Mouse (Mus musculus) C2C12 (cell line): ENCODE data around the gene Pcna. TPM values are rescaled to one million over a fixed set of nuclear protein-coding genes. Genes with fewer than 3 reads are reported as not detected.

Experiments
- H3K27me3 ChIP-seq: one replicate; pipeline ENCODE4 v1.6.1; 2011; ENCODE audit not compliant: control insufficient read depth, insufficient read depth, insufficient read length
- H3K36me3 ChIP-seq: one replicate; pipeline ENCODE4 v1.6.1; 2011; ENCODE audit not compliant: control insufficient read depth, insufficient read depth
- H3K4me3 ChIP-seq: one replicate; pipeline ENCODE4 v1.5.1; 2011; ENCODE audit warnings: mild to moderate bottlenecking, control low read depth; ENCODE audit not compliant: poor library complexity, insufficient read depth, severe bottlenecking
- H3K79me2 ChIP-seq: one replicate; pipeline ENCODE4 v1.6.1; 2011; ENCODE audit not compliant: control insufficient read depth, insufficient read depth
- H3K79me3 ChIP-seq: one replicate; pipeline ENCODE4 v1.6.1; 2011; ENCODE audit warnings: low read depth, control low read depth
- H3ac ChIP-seq: one replicate; pipeline ENCODE3; 2011; ENCODE audit warnings: low read depth; ENCODE audit not compliant: control insufficient read depth, insufficient read length
- CEBPB ChIP-seq: IDR thresholded peaks from one replicate; pipeline ENCODE4 v1.6.1; 2011; ENCODE audit warnings: low read depth, mild to moderate bottlenecking, control low read depth, moderate library complexity
- CTCF ChIP-seq: IDR thresholded peaks from one replicate; pipeline ENCODE4 v1.5.1; 2011; ENCODE audit not compliant: control insufficient read depth, insufficient read depth, insufficient read length
- FOSL1 ChIP-seq: IDR thresholded peaks from one replicate; pipeline ENCODE4 v1.8.0; 2011; ENCODE audit warnings: mild to moderate bottlenecking, low read length; ENCODE audit not compliant: poor library complexity, insufficient read depth, severe bottlenecking
- MAX ChIP-seq: IDR thresholded peaks from one replicate; pipeline ENCODE4 v1.6.1; 2011; ENCODE audit warnings: mild to moderate bottlenecking, control low read depth
- MYOD1 ChIP-seq: IDR thresholded peaks from one replicate; pipeline ENCODE4 v1.6.1; 2011; ENCODE audit warnings: low read depth; ENCODE audit not compliant: control insufficient read depth, insufficient read length
- MYOG ChIP-seq: IDR thresholded peaks from one replicate; pipeline ENCODE4 v1.6.1; 2011; ENCODE audit not compliant: control insufficient read depth, insufficient read length; ENCODE audit errors: extremely low read depth
- USF1 ChIP-seq: IDR thresholded peaks from one replicate; pipeline ENCODE4 v1.6.1; 2011; ENCODE audit warnings: low read depth, mild to moderate bottlenecking, control low read depth, moderate library complexity
- polyA plus RNA-seq: library from polyadenylated mRNA; unstranded; fragments of >200 nt; fragmentation: generic; extraction: Trizol; gene quantifications from one replicate; pipeline ENCODE4 v1.2.1, GENCODE M21; 2012; ENCODE audit warnings: missing spikeins

The Pcna gene
- polyA plus RNA-seq, 1 experiment: 228 TPM

GRCm38 (mm10) chr2:132233985-132234765, 18.9 kb downstream of the Pcna start:
- Histone ChIP-seq H3K4me3 (no peak overlapping the region), H3K36me3 (peaks cover 4% of the 10 kb centered on the region), H3K27me3 (no peaks in the 10 kb centered on the region), H3K79me3 (no peaks in the 10 kb centered on the region), H3K79me2 (no peaks in the 10 kb centered on the region), H3ac (no peak overlapping the region)
- TF ChIP-seq CEBPB: no peak
- no peak for TF ChIP-seq MAX
- no peak for TF ChIP-seq MYOG
- TF ChIP-seq MYOD1: no peak
- no peak for TF ChIP-seq USF1
- TF ChIP-seq FOSL1: no peak
- TF ChIP-seq CTCF: no peak

- H3K79me3 ChIP-seq: no peaks in the 10 kb centered on the region
- no peaks in the 10 kb centered on the region for H3K79me2 ChIP-seq
- no peaks in the 10 kb centered on the region for H3K27me3 ChIP-seq
- TF ChIP-seq USF1 (no peak), MAX (no peak), MYOG (no peak), CEBPB (no peak), MYOD1 (no peak), FOSL1 (no peak), CTCF (no peak)
- no peak overlapping the region for H3ac ChIP-seq
- no peaks in the 10 kb centered on the region for H3K36me3 ChIP-seq
- no peak overlapping the region for H3K4me3 ChIP-seq
Measured at GRCm38 (mm10) chr2:132232413-132232945, 20.6 kb downstream of the Pcna start.

- H3K4me3 ChIP-seq: no peak overlapping the region
- H3K79me3 ChIP-seq: no peaks in the 10 kb centered on the region
- no peak for TF ChIP-seq CEBPB
- TF ChIP-seq CTCF: no peak
- no peak for TF ChIP-seq MAX
- no peak for TF ChIP-seq MYOD1
- no peak for TF ChIP-seq USF1
- TF ChIP-seq FOSL1: no peak
- TF ChIP-seq MYOG: no peak
- no peaks in the 10 kb centered on the region for H3K79me2 ChIP-seq
- no peaks in the 10 kb centered on the region for H3K36me3 ChIP-seq
- no peak overlapping the region for H3ac ChIP-seq
- no peaks in the 10 kb centered on the region for H3K27me3 ChIP-seq
Measured at GRCm38 (mm10) chr2:132224359-132224758, 28.8 kb downstream of the Pcna start.

- H3K79me2 ChIP-seq: no peaks in the 10 kb centered on the region
- H3ac ChIP-seq: peak overlapping the region; percentile 31
- H3K36me3 ChIP-seq: no peaks in the 10 kb centered on the region
- no peaks in the 10 kb centered on the region for H3K27me3 ChIP-seq
- H3K79me3 ChIP-seq: no peaks in the 10 kb centered on the region
- H3K4me3 ChIP-seq: no peak overlapping the region
- no peak for TF ChIP-seq FOSL1
- TF ChIP-seq CTCF: no peak
- no peak for TF ChIP-seq MAX
- no peak for TF ChIP-seq CEBPB
- no peak for TF ChIP-seq USF1
- no peak for TF ChIP-seq MYOG
- TF ChIP-seq MYOD1: no peak
Measured at GRCm38 (mm10) chr2:132221611-132222073, 31.5 kb downstream of the Pcna start.

DNA sequence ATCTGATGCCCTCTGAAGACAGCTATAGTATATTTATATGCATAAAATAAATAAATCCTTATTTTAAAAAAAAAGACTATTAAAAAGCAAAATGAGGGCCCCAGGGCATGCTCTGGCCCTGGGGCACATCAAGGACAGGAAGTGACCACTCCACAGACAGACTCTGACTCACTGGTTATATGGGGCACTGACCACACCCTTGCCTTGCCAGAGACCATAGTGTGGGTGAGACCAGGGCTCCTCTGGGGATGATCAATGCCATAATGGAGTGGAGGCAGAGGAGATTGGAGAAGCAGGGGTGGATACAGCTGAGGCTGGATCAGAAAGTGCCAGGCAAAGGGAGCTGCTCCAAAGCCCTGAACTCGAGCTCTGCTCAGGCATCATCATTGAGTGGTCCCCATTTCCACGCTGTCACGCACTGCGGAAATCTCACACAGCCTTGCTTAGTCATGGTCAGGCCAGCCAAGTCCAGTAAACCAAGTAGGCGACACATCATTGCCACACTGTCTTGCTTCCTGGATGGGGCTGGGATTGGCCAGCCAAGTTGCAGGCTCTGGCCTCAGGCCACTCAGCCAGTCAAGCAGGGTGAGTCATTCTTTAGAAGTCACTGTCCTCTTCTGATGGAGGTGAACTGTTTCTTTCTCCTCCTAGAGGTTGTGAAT, 41.0 kb downstream of the Pcna start:
- H3K79me2 ChIP-seq: no peaks in the 10 kb centered on the region
- no peak overlapping the region for H3ac ChIP-seq
- H3K36me3 ChIP-seq: no peaks in the 10 kb centered on the region
- no peaks in the 10 kb centered on the region for H3K27me3 ChIP-seq
- no peaks in the 10 kb centered on the region for H3K79me3 ChIP-seq
- H3K4me3 ChIP-seq: no peak overlapping the region
- peak; percentile 82 for TF ChIP-seq CEBPB
- TF ChIP-seq FOSL1: peak; percentile 43
- TF ChIP-seq MYOG: no peak
- peak; percentile 45 for TF ChIP-seq MYOD1
- peak; percentile 56 for TF ChIP-seq MAX
